Mouse (Mus musculus): ENCODE measurements around the gene Entpd8.

Gene Entpd8

GRCm38 (mm10) chr2:25080076-25080475, at the start of gene Entpd8:
Entpd8 (plus strand) TSS chr2:25080304.
- DNase-seq (ENCODE audit: low spot score in 2 of 2): no peak

- no peak for DNase-seq (ENCODE audit: low spot score in 2 of 2)
Measured at GRCm38 (mm10) chr2:25034994-25035393, 45.1 kb upstream of the Entpd8 start.

- no peak for DNase-seq (ENCODE audit: low spot score in 2 of 2)
Measured at GRCm38 (mm10) chr2:25040089-25040488, 40.0 kb upstream of the Entpd8 start.

DNA sequence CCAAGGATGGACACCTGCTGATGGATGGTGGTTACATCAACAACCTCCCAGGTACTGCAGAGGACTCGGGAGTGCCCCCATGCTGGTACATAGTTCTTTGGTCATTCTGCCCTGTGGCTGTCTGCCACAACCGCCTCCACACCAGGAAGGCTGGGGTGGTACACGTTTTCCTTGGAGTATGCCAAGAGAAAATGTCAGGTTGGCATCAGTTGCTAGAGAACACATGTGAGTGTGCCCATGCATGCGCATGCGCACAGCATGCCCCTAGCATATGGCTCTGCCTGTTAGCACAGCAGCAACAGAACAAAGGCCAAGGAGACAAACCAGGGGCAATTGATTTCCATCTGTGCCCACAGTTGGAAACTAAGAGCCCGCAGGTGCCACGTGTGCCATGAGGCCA, 29.2 kb upstream of the Entpd8 start:
- no peak for DNase-seq (ENCODE audit: low spot score in 2 of 2)

DNA sequence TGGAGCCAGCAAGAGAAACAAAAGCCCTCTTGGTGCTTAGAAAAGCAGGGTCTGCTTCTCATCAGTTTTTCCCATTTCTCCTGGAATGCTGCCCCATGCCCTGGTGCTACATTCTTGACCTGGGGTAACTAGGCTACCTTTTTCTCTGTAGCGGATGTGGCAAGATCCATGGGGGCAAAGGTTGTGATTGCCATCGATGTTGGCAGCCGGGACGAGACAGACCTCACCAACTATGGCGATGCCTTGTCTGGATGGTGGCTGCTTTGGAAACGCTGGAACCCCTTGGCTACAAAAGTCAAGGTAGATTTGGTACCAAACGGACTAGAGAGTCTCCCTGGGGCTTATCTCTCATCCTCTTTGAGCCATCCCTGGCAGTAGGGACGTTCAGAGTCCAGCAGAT, 28.7 kb upstream of the Entpd8 start:
- DNase-seq (ENCODE audit: low spot score in 2 of 2): no peak

GRCm38 (mm10) chr2:25053101-25053500, 27.0 kb upstream of the Entpd8 start:
- no peak for DNase-seq (ENCODE audit: low spot score in 2 of 2)

DNA sequence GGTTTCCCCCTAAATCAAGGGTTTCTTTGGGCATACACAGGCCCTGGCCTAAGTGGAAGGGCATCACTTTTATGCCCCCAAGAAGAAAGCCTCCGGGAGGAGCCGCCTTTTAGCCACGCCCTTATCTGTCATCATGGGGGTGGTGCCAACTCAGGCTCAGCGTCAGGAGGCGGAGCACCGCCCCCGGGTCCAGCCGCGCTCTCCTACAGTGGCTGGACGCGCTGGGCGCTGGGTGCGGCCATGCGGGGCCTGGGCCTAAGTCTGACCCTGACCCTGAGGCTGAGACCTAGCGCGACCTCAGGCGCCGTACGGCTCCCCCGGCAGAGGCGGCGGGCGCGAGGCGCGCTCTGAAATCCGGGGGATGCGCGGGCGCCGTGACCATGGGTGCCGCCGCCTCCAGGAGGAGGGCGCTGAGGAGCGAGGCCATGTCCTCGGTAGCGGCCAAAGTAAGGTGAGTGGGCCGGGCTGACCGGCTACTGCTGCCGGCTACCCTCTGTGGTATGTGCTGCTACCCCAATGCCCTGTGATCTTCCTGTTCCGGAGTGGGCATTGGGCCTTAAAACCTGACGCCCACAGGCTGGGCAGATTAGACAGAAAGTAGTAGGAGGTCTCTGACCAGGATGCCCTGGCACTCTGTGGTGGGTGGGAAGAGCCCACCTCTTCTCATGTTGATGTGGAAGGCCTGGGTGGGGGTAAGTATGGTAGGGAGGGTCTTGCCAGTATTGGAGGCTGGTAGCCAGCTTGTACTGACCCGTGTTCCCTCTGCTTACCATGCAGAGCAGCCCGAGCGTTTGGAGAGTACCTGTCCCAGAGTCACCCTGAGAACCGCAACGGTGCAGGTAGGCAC, 25.7 kb upstream of the Entpd8 start, which contains the start of gene Nsmf:
Gene Nsmf, plus strand, starts transcription at position 135 of the 847 bp plus-strand sequence.
- peak; percentile 74 to 77 for DNase-seq (ENCODE audit: low spot score in 2 of 2)

DNA sequence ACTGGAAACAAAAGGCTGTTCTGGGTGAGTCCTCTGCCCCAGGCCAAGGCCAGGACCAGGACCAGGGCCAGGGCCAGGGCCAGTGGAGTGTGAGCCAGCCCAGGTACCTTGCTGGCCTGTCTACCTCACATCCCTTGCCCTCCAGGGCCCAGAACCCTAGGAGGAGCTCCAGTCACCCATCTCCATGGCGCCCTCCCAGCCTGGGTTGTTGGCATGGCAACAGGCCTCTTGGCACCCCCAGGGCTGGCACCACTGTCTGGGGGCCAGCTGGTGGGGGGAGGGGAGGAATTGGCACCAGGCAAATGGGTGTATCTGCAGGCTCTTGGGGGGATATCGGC, 25.1 kb upstream of the Entpd8 start:
- DNase-seq (ENCODE audit: low spot score in 2 of 2): peak in 1 of 2 experiments; percentile 8

GRCm38 (mm10) chr2:25055409-25056155, 24.5 kb upstream of the Entpd8 start:
- no peak for DNase-seq (ENCODE audit: low spot score in 2 of 2)

GRCm38 (mm10) chr2:25058926-25059325, 21.2 kb upstream of the Entpd8 start:
- no peak for DNase-seq (ENCODE audit: low spot score in 2 of 2)

DNA sequence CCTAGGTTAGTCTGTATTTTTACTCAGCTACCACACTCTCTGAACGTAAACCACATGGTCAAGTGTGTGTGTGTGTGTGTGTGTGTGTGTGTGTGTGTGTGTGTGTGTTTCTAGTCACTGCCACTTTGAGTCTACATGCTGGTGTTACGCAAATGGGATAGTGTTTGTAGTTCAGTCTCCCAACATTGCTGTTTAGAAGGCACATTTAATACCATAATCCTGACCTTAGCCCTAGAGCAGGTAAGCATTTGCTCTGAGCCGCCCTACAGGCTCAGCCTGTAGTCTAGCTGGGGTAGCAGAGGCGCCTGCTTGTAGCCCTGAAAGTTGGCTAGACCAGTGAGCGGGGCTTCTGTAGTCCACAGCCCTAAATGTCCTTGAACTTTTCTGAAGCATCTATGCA, 16.6 kb upstream of the Entpd8 start:
- DNase-seq (ENCODE audit: low spot score in 2 of 2): no peak

DNA sequence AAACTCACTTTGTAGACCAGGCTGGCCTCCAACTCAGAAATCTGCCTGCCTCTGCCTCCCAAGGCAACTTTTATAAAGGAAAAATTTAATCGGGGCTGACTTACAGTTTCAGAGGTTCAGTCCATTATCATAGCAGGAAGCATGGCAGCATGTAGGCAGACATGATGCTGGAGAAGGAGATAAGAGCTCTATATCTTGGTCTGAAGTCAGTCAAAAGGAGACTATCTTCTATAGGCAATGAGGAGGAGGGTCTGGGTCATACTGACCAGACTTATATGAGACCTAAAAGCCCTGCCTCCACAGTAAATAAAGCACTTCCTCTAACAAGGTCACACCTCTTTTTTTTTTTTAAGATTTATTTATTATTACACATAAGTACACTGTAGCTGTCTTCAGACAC, 15.8 kb upstream of the Entpd8 start:
- DNase-seq (ENCODE audit: low spot score in 2 of 2): no peak

DNA sequence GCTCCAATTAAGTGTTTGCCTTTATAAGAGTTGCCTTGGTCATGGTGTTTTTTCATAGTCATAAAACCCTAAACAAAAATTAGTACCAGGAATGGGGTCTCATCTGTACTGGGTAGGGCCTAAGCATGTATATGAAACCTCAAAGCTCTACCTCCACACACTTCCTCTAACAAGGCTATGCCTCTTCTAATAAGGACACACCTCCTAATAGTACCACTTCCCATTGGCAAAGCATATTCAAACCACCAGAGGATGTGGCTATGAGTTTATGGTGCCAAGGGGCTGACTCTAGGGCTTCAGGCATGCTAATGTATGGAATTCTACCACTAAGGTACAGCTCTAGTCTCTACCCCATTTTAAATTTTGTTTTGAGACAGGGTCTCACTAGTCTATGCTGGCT, 14.6 kb upstream of the Entpd8 start:
- no peak for DNase-seq (ENCODE audit: low spot score in 2 of 2)

DNA sequence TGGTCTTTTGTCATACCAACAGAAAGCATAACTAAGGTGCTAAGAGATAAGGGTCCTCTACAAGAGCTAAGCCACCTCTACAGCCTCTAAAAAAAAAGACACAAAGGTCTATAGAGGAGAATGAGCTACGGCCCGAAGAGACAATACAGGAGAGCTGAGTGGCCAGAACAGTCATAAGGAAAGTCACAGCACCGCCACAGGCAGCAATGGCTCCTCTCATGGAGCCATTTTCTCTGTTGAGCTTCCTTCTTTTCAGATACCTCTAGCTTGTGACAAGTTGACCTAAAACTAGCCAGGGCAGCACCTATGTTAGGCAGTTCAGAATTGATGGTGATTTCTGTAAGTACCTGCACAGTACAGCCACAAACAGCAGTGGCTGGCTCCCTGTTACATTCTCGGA, 13.6 kb upstream of the Entpd8 start:
- no peak for DNase-seq (ENCODE audit: low spot score in 2 of 2)

- DNase-seq (ENCODE audit: low spot score in 2 of 2): no peak
Measured at GRCm38 (mm10) chr2:25069537-25069936, 10.6 kb upstream of the Entpd8 start.

GRCm38 (mm10) chr2:25072398-25072797, 7.7 kb upstream of the Entpd8 start:
- no peak for DNase-seq (ENCODE audit: low spot score in 2 of 2)

DNA sequence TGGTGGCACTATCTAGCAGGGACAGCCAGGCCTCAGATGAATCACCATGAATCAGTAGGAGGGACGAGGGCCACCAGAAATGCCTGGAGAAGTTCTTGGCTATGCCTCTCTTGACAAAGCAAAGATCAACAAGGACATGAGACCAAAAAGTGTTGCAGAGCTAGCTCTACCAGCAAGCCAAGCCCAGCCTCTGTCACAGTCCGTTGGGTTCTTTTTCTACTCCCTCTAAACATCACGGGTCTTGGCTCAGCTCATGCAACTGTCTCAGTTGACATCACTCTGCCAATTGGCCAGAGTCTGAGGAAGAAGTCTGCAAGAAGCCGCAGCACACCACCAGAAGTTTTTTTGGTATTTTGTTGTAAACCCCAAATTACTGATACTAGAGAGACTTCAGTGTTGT, 4.6 kb upstream of the Entpd8 start:
- no peak for DNase-seq (ENCODE audit: low spot score in 2 of 2)

DNA sequence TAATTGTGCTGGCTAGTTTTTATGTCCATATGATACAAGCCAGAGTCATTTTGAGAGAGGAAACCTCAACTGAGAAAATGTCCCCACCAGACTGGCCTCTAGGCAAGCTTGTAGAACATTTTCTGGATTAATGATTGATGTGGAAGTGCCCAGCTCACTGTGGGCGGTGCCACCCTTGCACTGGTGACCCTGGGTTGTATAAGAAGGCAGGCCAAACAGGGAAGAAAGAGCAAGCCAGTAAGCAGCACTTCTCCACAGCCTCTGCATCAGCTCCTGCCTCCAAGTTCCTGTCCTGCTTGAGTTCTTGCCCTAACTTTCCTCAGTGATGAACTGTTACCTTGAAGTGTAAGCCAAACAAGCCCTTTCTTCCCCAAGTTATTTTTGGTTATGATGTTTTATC, 1.1 kb upstream of the Entpd8 start:
- DNase-seq (ENCODE audit: low spot score in 2 of 2): no peak

DNA sequence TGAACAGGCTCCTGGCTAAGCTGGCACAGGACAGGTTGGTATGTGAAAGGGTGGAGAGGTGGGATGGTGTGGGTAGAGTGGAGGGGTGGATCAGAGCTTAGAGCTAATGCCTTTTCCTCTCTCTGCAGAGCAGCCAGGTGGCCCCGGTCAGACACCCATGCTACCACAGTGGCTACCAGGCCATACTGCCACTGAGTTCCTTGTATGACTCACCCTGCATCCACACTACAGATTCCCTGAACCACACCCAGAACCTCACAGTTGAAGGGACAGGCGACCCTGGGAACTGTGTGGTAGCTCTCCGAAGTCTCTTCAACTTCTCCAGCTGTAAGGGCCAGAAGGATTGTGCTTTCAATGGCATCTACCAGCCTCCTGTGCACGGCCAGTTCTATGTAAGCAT, 3.6 kb downstream of the Entpd8 start:
- no peak for DNase-seq (ENCODE audit: low spot score in 2 of 2)

DNA sequence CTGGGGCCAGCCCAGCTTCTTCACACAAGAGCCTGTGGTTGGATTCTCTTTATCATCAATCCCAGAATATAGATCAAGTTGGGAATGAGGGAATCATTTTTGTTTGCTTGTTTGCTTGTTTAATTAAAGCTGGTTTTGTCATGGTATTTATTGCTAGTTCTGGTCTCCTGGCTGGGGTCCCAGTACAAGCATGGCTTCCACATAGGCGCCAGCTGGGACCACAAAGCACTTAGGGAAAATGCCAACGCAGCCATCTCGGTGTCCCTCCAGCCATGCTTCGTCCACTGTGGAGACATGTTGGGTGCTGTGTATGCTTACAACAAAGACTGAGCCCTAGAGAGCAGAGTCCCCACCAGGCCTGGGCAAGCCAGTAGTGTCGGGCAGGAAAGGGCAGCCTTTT, 5.5 kb downstream of the Entpd8 start:
- no peak for DNase-seq (ENCODE audit: low spot score in 2 of 2)

DNA sequence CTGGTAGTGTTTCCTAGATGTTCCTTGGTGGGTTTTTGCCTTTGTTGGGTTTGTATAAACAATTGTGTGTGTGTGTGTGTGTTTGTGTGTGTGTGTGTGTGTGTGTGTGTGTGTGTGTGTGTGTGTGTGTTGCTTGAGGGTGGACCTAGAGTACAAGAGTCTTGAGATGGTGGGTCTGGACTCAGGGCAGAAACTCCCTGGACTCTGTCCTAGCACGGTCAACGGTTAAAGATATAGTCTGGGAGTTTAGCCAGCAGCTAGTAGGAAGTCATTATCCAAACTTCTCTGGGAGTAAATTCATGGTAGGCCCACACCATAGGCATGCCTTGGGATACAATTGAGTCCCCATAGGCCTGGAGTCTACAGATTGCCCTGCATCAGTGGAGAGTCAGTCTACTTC, 7.7 kb downstream of the Entpd8 start:
- DNase-seq (ENCODE audit: low spot score in 2 of 2): no peak

GRCm38 (mm10) chr2:25088636-25089035, 8.5 kb downstream of the Entpd8 start:
- no peak for DNase-seq (ENCODE audit: low spot score in 2 of 2)

DNA sequence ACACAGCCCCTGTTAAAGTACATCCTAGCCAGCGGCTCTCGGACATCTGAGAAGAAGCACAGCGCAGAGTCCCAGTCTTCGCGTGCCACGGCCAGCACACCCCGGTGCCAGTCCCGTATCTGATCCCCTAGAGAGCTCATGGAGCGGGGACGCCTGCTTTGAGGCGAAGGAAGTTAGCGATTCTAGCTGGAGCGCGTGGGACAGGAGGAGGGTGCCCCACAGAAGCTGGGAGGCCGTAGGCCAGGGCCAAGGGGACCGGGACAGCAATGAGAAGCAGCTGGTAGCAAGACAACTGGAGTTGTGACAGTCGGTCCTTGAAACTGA, 14.6 kb downstream of the Entpd8 start:
- no peak for DNase-seq (ENCODE audit: low spot score in 2 of 2)
